Mouse (Mus musculus) lung, postnatal 0 days (tissue): ENCODE results near the gene Selenos. TPM values are rescaled to one million over a fixed set of nuclear protein-coding genes. Genes with fewer than 3 reads are reported as not detected.

ENCODE experiments used
- ATAC-seq: fragments of 200-750 bp; cut with Nextera tagmentation; 2 replicates; pipeline ENCODE4 v1.8.0; 2017; ENCODE audit warnings: moderate library complexity
- DNase-seq: peaks from one replicate; pipeline ENCODE4 v3.0.0-alpha.2; 2016; ENCODE audit warnings: low spot score
- H3K27ac ChIP-seq: fragments of 300-500 bp; sonication (generic); 2 replicates; pipeline ENCODE4 v1.5.1; 2014; ENCODE audit warnings: antibody characterized with exemption, mild to moderate bottlenecking, low read length, mixed read lengths
- H3K27me3 ChIP-seq: fragments of 300-500 bp; sonication (generic); replicated peaks from 2 replicates; pipeline ENCODE4 v1.6.1; 2014; ENCODE audit warnings: low read length, mixed read lengths; ENCODE audit not compliant: insufficient read depth
- H3K36me3 ChIP-seq: fragments of 300-500 bp; sonication (generic); 2 replicates; pipeline ENCODE4 v1.6.1; 2014; ENCODE audit warnings: low read length, mixed read lengths; ENCODE audit not compliant: insufficient read depth
- H3K4me1 ChIP-seq: fragments of 300-500 bp; sonication (generic); 2 replicates; pipeline ENCODE4 v1.6.1; 2014; ENCODE audit warnings: antibody characterized with exemption, low read depth, low read length, mixed read lengths; ENCODE audit not compliant: insufficient read depth
- H3K4me2 ChIP-seq: fragments of 300-500 bp; sonication (generic); replicated peaks from 2 replicates; pipeline ENCODE4 v1.6.1; 2014; ENCODE audit warnings: low read depth, mild to moderate bottlenecking, low read length, moderate library complexity, mixed read lengths
- H3K4me3 ChIP-seq: fragments of 300-500 bp; sonication (generic); 2 replicates; pipeline ENCODE4 v1.5.1; 2014; ENCODE audit warnings: low read depth, low read length
- H3K9ac ChIP-seq: fragments of 300-500 bp; sonication (generic); replicated peaks from 2 replicates; pipeline ENCODE4 v1.6.1; 2014; ENCODE audit warnings: low read depth, mild to moderate bottlenecking
- H3K9me3 ChIP-seq: fragments of 300-500 bp; sonication (generic); 2 replicates; pipeline ENCODE4 v1.6.1; 2016; ENCODE audit warnings: low read length, mixed read lengths
- CTCF ChIP-seq: IDR thresholded peaks from 2 replicates; pipeline ENCODE4 v1.5.1; 2016; ENCODE audit warnings: antibody characterized with exemption, mild to moderate bottlenecking
- EP300 ChIP-seq: IDR thresholded peaks from 2 replicates; pipeline ENCODE4 v1.6.1; 2016; ENCODE audit warnings: antibody characterized with exemption, mild to moderate bottlenecking, control low read depth
- WGBS: fragments of 180-500 bp; shearing (Covaris S2); extraction: QIAGEN DNeasy Blood & Tissue Kit; methylation state at CpG from one replicate; pipeline ENCODE4 v1.1.7; 2014; 5-methylcytosine and 5-hydroxymethylcytosine counted together
- polyA plus RNA-seq: library from polyadenylated mRNA; unstranded; fragments of >200 nt; fragmentation: Nextera tagmentation; extraction: Ambion mirVana; gene quantifications from 2 replicates; pipeline ENCODE4 v1.2.1, GENCODE M21; 2015

The Selenos gene
- polyA plus RNA-seq, 1 experiment from 2014 or later = 167 TPM

- WGBS = 66% methylated on average over 10 of the region's 10 CpGs
- Histone ChIP-seq H3K9ac (no peak within 1 kb of the TSS), H3K4me3 (no peak within 1 kb of the TSS), H3K9me3 (no peaks in the 10 kb centered on the region), H3K36me3 (no peaks in the 10 kb centered on the region), H3K4me1 (no peaks in the 10 kb centered on the region), H3K27me3 (no peaks in the 10 kb centered on the region), H3K27ac (no peak within 1 kb of the TSS), H3K4me2 (no peak within 1 kb of the TSS)
- DNase-seq = no peak
- TF ChIP-seq EP300 (no peak), CTCF (no peak)
- ATAC-seq = no peak
Observed at GRCm38 (mm10) chr7:66043552-66044459, 35.6 kb upstream of the Selenos start, which contains the start of gene Gm45213. TSS of gene Gm45213 (plus strand) at chr7:66043602.

GRCm38 (mm10) chr7:66044617-66045016, 34.8 kb upstream of the Selenos start:
- no peaks in the 10 kb centered on the region for H3K27me3 ChIP-seq
- TF ChIP-seq EP300 (no peak), CTCF (no peak)
- ATAC-seq (no peak), DNase-seq (no peak)
- WGBS = 70% methylated on average over 9 of the region's 9 CpGs
- no peak overlapping the region for H3K27ac ChIP-seq
- no peaks in the 10 kb centered on the region for H3K4me1 ChIP-seq
- H3K36me3 ChIP-seq = no peaks in the 10 kb centered on the region
- H3K9ac ChIP-seq = no peak overlapping the region
- H3K4me3 ChIP-seq = no peak overlapping the region
- no peak overlapping the region for H3K4me2 ChIP-seq
- no peaks in the 10 kb centered on the region for H3K9me3 ChIP-seq

- Histone ChIP-seq H3K9me3 (no peaks in the 10 kb centered on the region), H3K4me1 (no peaks in the 10 kb centered on the region), H3K9ac (no peak overlapping the region), H3K4me2 (no peak overlapping the region), H3K27ac (no peak overlapping the region), H3K4me3 (no peak overlapping the region), H3K36me3 (no peaks in the 10 kb centered on the region), H3K27me3 (no peaks in the 10 kb centered on the region)
- no peak for TF ChIP-seq EP300
- TF ChIP-seq CTCF = no peak
- ATAC-seq = no peak
- WGBS = 55% methylated on average over 17 of the region's 17 CpGs
- DNase-seq = peak; percentile 11
Observed at GRCm38 (mm10) chr7:66046921-66047918, 32.2 kb upstream of the Selenos start.

- Histone ChIP-seq H3K4me1 (no peaks in the 10 kb centered on the region), H3K4me3 (no peak overlapping the region), H3K4me2 (no peak overlapping the region), H3K36me3 (no peaks in the 10 kb centered on the region), H3K27ac (no peak overlapping the region), H3K27me3 (no peaks in the 10 kb centered on the region), H3K9me3 (no peaks in the 10 kb centered on the region), H3K9ac (no peak overlapping the region)
- ATAC-seq = no peak
- 83% methylated on average over 4 of the region's 4 CpGs for WGBS
- TF ChIP-seq EP300 (no peak), CTCF (no peak)
- DNase-seq = no peak
Observed at GRCm38 (mm10) chr7:66047975-66048374, 31.5 kb upstream of the Selenos start.

- no peak overlapping the region for H3K27ac ChIP-seq
- no peak for TF ChIP-seq CTCF
- TF ChIP-seq EP300 = no peak
- no peaks in the 10 kb centered on the region for H3K4me1 ChIP-seq
- H3K4me2 ChIP-seq = no peak overlapping the region
- H3K36me3 ChIP-seq = no peaks in the 10 kb centered on the region
- no peak overlapping the region for H3K9ac ChIP-seq
- DNase-seq (no peak), ATAC-seq (no peak)
- H3K27me3 ChIP-seq = no peaks in the 10 kb centered on the region
- H3K4me3 ChIP-seq = no peak overlapping the region
- 83% methylated on average over 12 of the region's 12 CpGs for WGBS
- no peaks in the 10 kb centered on the region for H3K9me3 ChIP-seq
Observed at GRCm38 (mm10) chr7:66048446-66049230, 30.8 kb upstream of the Selenos start.
